In genomic region chr9:113645837-113646169, GRCm38 (mm10) we compare ENCODE assay signal across 10 mouse cellular contexts.
A peak's percentile ranks its signal among the peaks of the same experiment; 100 is the strongest.
DNase-seq lines count a peak whose midpoint lies in the region; ATAC-seq and TF ChIP-seq lines count a peak whose summit lies in the region.
"Had no signal": no experiment of that assay in that cellular context is flagged by ENCODE, and none has a peak within 500 bp of the region (broad histone marks: within the 10 kb centered on the region; RNA-seq: fewer than 3 reads in every experiment).

No protein-coding gene starts in this region.

- 45% methylated on average over 5 of the region's 5 CpGs for WGBS in forebrain, embryonic 13.5 days
- WGBS in forebrain, postnatal 0 days, result 38% methylated on average over 5 of the region's 5 CpGs
- WGBS in lung, postnatal 0 days, result 38% methylated on average over 5 of the region's 5 CpGs
- WGBS in liver, embryonic 11.5 days, result 45% methylated on average over 5 of the region's 5 CpGs

- H3K36me3 ChIP-seq in forebrain, embryonic 13.5 days (ENCODE audit: poor library complexity, severe bottlenecking), result no peaks in the 10 kb centered on the region
- H3K36me3 ChIP-seq in forebrain, postnatal 0 days (ENCODE audit: insufficient read depth), result no peaks in the 10 kb centered on the region
- H3K36me3 ChIP-seq in lung, postnatal 0 days (ENCODE audit: insufficient read depth, low read length), result no peaks in the 10 kb centered on the region
- H3K36me3 ChIP-seq in liver, embryonic 11.5 days (ENCODE audit: control insufficient read depth, insufficient read depth, low read length), result no peaks in the 10 kb centered on the region
- H3K36me3 ChIP-seq: embryonic facial prominence, embryonic 15.5 days had no signal

- H3K9me3 ChIP-seq in forebrain, embryonic 13.5 days (replicated peaks), result 0 out of 2 replicates have a peak, but pooled peaks cover 2% of the 10 kb centered on the region
- H3K9me3 ChIP-seq in forebrain, postnatal 0 days (ENCODE audit: low read length), result no peaks in the 10 kb centered on the region
- no peaks in the 10 kb centered on the region for H3K9me3 ChIP-seq in lung, postnatal 0 days (ENCODE audit: low read length)
- no peaks in the 10 kb centered on the region for H3K9me3 ChIP-seq in liver, embryonic 11.5 days (ENCODE audit: control insufficient read depth, low read length)
- H3K9me3 ChIP-seq: embryonic facial prominence, embryonic 15.5 days had no signal

- DNase-seq in forebrain, postnatal 0 days, result no peak
- no peak for DNase-seq in lung, postnatal 0 days (ENCODE audit: low spot score)
- DNase-seq in lung, postnatal 25 days (ENCODE audit: low spot score), result no peak
- DNase-seq in adrenal gland, adult 2 months, result no peak
- DNase-seq in liver, embryonic 11.5 days (ENCODE audit: low spot score), result no peak
- no peak for DNase-seq in thymus, postnatal 0 days (ENCODE audit: low spot score)

- no peaks in the 10 kb centered on the region for H3K4me1 ChIP-seq in forebrain, embryonic 13.5 days
- no peaks in the 10 kb centered on the region for H3K4me1 ChIP-seq in forebrain, postnatal 0 days (ENCODE audit: insufficient read depth)
- no peaks in the 10 kb centered on the region for H3K4me1 ChIP-seq in lung, postnatal 0 days (ENCODE audit: insufficient read depth, low read depth, low read length)
- no peaks in the 10 kb centered on the region for H3K4me1 ChIP-seq in liver, embryonic 11.5 days (replicated peaks; ENCODE audit: control insufficient read depth, insufficient read depth, low read length)
- H3K4me1 ChIP-seq: embryonic facial prominence, embryonic 15.5 days had no signal

- peak; percentile 65 for ATAC-seq in forebrain, embryonic 13.5 days
- no peak for ATAC-seq in forebrain, postnatal 0 days
- 0 out of 2 replicates have a peak, but pooled peaks have one; percentile 12 for ATAC-seq in lung, postnatal 0 days
- ATAC-seq in megakaryocyte-erythroid progenitor cell, adult 5-6 weeks (replicated peaks; ENCODE audit: low FRiP score, low TSS enrichment, poor library complexity, severe bottlenecking), result peak; percentile 59; the same call in 1 of the 2 replicates
- no peak for ATAC-seq in liver, embryonic 11.5 days (replicated peaks; ENCODE audit: low FRiP score)

- no peak overlapping the region for H3K4me3 ChIP-seq in forebrain, embryonic 13.5 days
- no peak overlapping the region for H3K4me3 ChIP-seq in forebrain, postnatal 0 days (ENCODE audit: low read depth, low read length)
- no peak overlapping the region for H3K4me3 ChIP-seq in lung, postnatal 0 days (ENCODE audit: low read depth, low read length)
- H3K4me3 ChIP-seq in liver, embryonic 11.5 days (ENCODE audit: low read depth, low read length), result no peak overlapping the region
- H3K4me3 ChIP-seq: embryonic facial prominence, embryonic 15.5 days; heart, adult 2 months had no signal

- H3K27ac ChIP-seq in forebrain, embryonic 13.5 days, result no peak overlapping the region
- no peak overlapping the region for H3K27ac ChIP-seq in forebrain, postnatal 0 days (ENCODE audit: low read depth, low read length)
- H3K27ac ChIP-seq in lung, postnatal 0 days (ENCODE audit: low read length), result no peak overlapping the region
- no peak overlapping the region for H3K27ac ChIP-seq in liver, embryonic 11.5 days (ENCODE audit: low read depth, low read length)
- H3K27ac ChIP-seq: embryonic facial prominence, embryonic 15.5 days; heart, adult 2 months had no signal

- H3K27me3 ChIP-seq in forebrain, embryonic 13.5 days, result no peaks in the 10 kb centered on the region
- H3K27me3 ChIP-seq in forebrain, postnatal 0 days (ENCODE audit: insufficient read depth, low read length), result no peaks in the 10 kb centered on the region
- H3K27me3 ChIP-seq in lung, postnatal 0 days (replicated peaks; ENCODE audit: insufficient read depth, low read length), result no peaks in the 10 kb centered on the region
- no peaks in the 10 kb centered on the region for H3K27me3 ChIP-seq in liver, embryonic 11.5 days (replicated peaks; ENCODE audit: control insufficient read depth, insufficient read depth, low read length)
- H3K27me3 ChIP-seq: embryonic facial prominence, embryonic 15.5 days had no signal

- no peak overlapping the region for H3K4me2 ChIP-seq in forebrain, embryonic 13.5 days
- no peak overlapping the region for H3K4me2 ChIP-seq in forebrain, postnatal 0 days (ENCODE audit: low read depth)
- no peak overlapping the region for H3K4me2 ChIP-seq in lung, postnatal 0 days (replicated peaks; ENCODE audit: low read depth, low read length)
- no peak overlapping the region for H3K4me2 ChIP-seq in liver, embryonic 11.5 days
- H3K4me2 ChIP-seq: embryonic facial prominence, embryonic 15.5 days had no signal

- TF ChIP-seq CTCF in forebrain, postnatal 0 days (IDR thresholded peaks at IDR 0.05; ENCODE audit: low read depth), result no peak
- TF ChIP-seq CTCF in lung, postnatal 0 days (IDR thresholded peaks at IDR 0.05), result no peak

- no peak for TF ChIP-seq EP300 in lung, postnatal 0 days (IDR thresholded peaks at IDR 0.05)

- H3K9ac ChIP-seq in forebrain, embryonic 13.5 days, result no peak overlapping the region
- no peak overlapping the region for H3K9ac ChIP-seq in forebrain, postnatal 0 days
- no peak overlapping the region for H3K9ac ChIP-seq in lung, postnatal 0 days (replicated peaks; ENCODE audit: low read depth)
- no peak overlapping the region for H3K9ac ChIP-seq in liver, embryonic 11.5 days (ENCODE audit: low read depth, low read length)
- H3K9ac ChIP-seq: embryonic facial prominence, embryonic 15.5 days had no signal

Comparison
In these comparisons a context has a peak if more than half of its experiments do, and no peak if none do; other contexts are left out.
1. ATAC-seq: peak in forebrain, embryonic 13.5 days (single experiment), lung, postnatal 0 days (single experiment) and megakaryocyte-erythroid progenitor cell, adult 5-6 weeks (single experiment); none in forebrain, postnatal 0 days (single experiment) and liver, embryonic 11.5 days (single experiment).